Mouse (Mus musculus): Measurements from ENCODE around the gene Myo1d.
"Not testable (repeated sequence)": the region's sequence is repeated elsewhere in the genome, so short reads cannot be mapped to it uniquely, and the experiment has no call there.

Myo1d gene

GRCm38 (mm10) chr11:80481409-80482050, 298.3 kb downstream of the Myo1d start:
- no peak for DNase-seq (ENCODE audit: low spot score)

DNA sequence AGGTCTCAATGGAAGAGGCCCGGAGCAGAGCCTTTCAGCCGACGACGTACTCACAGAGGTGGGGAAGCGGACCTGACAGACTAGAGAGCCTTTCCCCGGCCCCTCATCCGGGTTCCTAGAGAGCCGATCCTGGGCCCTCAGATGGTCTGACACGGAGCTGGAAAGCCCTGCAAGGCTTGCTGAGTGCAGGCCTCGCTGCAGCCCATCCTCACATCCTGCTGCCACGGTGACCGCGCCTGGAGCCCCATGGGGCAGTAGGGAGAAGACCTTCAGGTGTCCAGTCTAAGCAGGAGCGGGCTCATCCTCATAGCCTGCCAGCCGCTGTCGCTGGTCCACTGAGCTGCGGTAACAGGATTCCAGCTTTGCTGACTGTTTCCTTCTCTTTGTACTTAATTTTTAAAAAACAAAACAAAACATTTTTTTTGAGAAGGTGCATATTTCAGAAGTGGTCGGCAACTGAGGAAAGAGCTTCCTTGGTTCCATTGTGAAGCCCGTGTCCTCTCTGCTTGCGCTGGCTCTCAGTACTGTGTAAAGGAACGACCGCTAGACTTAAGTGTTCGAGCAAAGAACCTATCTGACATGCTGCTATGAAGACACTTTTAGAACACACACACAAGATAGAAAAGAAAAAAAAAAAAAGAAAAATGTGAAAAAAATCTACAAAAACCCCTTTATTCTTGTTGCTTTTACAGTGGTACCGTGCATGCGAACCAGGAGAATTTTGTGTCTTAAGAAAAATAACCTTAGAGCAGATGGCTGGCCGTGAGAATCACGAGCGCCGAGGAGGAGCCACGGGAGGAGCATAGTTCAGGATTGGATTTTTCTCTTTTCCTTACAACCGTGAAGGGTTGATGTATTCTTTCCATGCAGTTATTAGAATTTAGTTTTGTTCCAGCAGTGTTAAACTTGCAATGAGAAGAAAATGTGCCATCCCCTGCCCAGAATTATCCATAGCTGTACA, 299.6 kb downstream of the Myo1d start:
- no peak for DNase-seq (ENCODE audit: low spot score)

DNA sequence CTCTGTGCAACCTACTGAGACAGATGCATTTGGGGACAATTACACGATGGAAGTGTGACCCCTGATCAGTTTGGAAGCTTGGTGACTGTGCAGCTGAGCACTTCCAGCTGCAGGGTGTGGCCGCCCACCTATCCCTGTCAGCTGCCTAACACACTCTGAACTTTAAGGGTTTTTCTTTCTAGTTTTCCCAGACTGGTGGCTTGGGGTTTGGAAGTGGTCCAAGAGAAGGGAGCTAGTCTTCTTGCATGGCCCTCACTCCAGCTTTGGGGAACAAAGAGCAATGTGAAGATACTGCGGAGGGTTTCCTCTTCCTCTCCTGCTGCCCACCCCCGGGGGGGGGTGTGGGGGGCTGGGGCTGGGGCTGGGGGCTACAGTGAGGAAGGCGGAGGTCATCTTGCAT, 300.4 kb downstream of the Myo1d start:
- no peak for DNase-seq (ENCODE audit: low spot score)

DNA sequence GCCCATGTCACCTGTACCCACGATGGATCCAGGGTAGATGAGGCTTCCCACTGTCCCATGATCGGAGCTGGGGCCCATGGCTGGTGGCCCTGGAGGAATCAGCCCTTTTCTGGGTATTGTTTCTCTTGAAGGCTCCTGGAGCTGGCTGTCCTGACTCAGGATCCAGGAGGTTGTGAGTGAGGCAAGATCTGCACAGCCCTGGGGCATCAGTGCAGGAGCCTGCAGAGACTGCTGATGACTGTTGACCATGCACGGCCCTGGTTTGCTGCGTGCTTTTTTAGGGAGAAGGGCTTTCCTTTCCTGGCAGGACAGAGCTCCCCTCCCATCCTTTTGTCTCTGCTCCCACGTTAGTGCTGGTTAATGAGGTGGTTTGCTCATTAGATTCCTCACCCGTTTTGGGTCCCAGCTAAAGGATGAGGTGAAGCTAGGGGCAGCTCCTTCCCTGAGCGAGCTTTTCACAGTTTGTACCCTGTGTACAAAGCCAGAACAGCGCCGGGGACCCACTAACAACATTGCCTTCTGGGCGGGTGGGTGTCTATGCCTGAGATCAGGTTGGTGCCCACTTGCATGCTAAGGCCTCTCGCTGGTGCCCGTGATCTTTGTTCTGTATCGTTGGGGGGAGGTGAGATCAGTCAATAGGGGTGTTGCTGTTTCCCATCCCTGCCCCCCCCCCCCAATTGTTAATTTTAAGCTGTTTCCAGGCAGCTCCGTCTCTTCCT, 301.0 kb downstream of the Myo1d start:
- no peak for DNase-seq (ENCODE audit: low spot score)

DNA sequence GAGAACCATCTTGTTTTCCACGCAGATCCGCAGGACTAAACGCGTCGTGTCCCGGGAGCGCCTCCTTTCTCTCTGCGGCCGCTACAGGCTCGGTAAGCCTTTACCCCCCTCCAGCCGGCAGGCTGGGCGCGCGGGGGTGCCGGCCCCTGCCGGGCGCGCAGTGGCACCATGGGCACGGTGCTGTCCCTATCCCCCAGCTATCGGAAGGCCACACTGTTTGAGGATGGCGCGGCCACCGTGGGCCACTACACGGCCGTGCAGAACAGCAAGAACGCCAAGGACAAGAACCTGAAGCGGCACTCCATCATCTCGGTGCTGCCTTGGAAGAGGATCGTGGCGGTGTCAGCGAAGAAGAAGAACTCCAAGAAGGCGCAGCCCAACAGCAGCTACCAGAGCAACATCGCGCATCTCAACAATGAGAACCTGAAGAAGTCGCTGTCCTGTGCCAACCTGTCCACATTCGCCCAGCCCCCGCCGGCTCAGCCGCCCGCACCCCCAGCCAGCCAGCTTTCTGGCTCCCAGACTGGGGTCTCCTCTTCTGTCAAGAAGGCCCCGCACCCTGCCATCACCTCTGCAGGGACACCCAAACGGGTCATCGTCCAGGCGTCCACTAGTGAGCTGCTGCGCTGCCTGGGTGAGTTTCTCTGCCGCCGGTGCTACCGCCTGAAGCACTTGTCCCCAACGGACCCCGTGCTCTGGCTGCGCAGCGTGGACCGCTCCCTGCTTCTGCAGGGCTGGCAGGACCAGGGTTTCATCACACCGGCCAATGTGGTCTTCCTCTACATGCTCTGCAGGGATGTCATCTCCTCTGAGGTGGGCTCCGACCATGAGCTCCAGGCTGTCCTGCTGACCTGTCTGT, 302.3 kb downstream of the Myo1d start:
- peak; percentile 51 for DNase-seq (ENCODE audit: low spot score)

- peak; percentile 90 for DNase-seq (ENCODE audit: low spot score)
Measured at GRCm38 (mm10) chr11:80476222-80477189, 303.3 kb downstream of the Myo1d start, which contains the start of gene Cdk5r1. Cdk5r1 (plus strand) TSS chr11:80477023.

DNA sequence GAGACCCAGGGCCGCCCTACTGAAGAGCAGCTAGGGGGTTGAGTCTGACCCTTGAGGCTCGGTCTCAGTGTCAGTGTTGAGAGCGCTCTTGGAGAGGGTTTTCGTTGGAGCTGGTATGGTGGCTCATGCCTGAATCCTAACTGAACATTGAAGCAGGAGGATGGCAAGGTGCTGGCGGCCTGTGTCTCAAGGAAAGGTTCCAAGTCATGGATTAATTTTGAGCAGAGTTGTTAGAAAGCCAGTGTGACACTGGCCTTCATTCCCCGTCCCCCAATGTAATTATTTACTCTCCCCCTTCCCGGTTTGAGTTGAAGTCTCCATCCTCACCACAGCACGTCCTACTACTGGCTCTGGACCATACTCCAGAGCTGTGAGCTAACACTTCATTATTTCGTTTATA, 304.3 kb downstream of the Myo1d start:
- no peak for DNase-seq (ENCODE audit: low spot score)

GRCm38 (mm10) chr11:80474846-80475245, 305.0 kb downstream of the Myo1d start:
- DNase-seq (ENCODE audit: low spot score) = no peak

GRCm38 (mm10) chr11:80474175-80474691, 305.6 kb downstream of the Myo1d start:
- DNase-seq (ENCODE audit: low spot score) = no peak

- DNase-seq (ENCODE audit: low spot score) = no peak
Measured at GRCm38 (mm10) chr11:80471836-80472605, 307.8 kb downstream of the Myo1d start.

DNA sequence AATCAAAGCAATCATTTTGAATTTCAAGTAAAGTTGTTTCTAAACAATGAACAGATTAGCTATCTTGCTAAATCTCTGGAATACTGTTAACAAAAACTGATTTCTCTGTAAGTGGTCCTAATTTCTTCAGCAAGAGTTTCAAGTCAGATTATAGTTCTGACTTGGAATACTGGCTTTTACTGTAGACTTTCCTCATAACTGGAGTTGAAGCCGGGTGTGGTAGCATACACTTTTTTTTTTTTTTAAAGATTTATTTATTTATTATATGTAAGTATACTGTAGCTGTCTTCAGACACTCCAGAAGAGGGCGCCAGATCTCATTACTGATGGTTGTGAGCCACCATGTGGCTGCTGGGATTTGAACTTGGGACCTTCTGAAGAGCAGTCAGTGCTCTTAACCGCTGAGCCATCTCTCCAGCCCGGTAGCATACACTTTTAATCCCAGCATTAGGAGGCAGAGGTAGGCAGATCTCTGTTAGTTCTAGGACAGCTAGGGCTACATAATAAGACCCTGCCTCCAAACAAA, 316.2 kb downstream of the Myo1d start:
- DNase-seq (ENCODE audit: low spot score) = not testable (repeated sequence)

- DNase-seq (ENCODE audit: low spot score) = no peak
Measured at GRCm38 (mm10) chr11:80453198-80453597, 326.6 kb downstream of the Myo1d start.

GRCm38 (mm10) chr11:80452242-80452641, 327.6 kb downstream of the Myo1d start:
- no peak for DNase-seq (ENCODE audit: low spot score)

DNA sequence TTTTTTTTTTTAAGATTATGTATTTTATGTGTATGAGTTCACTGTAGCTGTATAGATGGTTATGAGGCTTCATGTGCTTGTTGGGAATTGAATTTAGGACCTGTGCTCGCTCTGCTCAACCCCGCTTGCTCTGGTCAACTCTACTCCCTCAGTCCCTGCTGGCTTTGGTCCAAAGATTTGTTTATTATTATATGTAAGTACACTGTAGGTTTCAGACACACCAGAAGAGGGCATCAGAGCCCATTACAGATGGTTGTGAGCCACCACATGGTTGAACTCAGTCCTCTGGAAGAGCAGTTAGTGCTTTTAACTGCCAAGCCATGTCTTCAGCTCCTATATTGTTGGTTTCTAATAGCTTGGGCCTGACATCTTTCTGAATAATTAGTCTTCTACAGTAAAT, 330.0 kb downstream of the Myo1d start:
- DNase-seq (ENCODE audit: low spot score) = no peak

- DNase-seq (ENCODE audit: low spot score) = no peak
Measured at GRCm38 (mm10) chr11:80446916-80447315, 332.9 kb downstream of the Myo1d start.

Measured in embryo, embryonic 10 days (tissue).